Mouse (Mus musculus) heart, embryonic 15.5 days (tissue): ENCODE measurements at regions not wholly inside any gene's neighbourhood (a gene's known extent, or its start where the extent isn't known, plus 50 kb on each side); places are given as distances from the start of the nearest gene placed in this dataset.

Experiments
- ATAC-seq: fragments of 200-750 bp; cut with Nextera tagmentation; replicated peaks from 2 replicates; pipeline ENCODE4 v1.8.0; 2017; ENCODE audit warnings: low read depth, moderate TSS enrichment; ENCODE audit not compliant: insufficient number of reproducible peaks, insufficient read depth, low FRiP score
- H3K27ac ChIP-seq: fragments of 300-500 bp; sonication (generic); 2 replicates; pipeline ENCODE4 v1.5.1; 2015; ENCODE audit warnings: mild to moderate bottlenecking, inconsistent platforms
- H3K27me3 ChIP-seq: fragments of 300-500 bp; sonication (generic); 2 replicates; pipeline ENCODE4 v1.6.1; 2015; ENCODE audit warnings: inconsistent platforms
- H3K36me3 ChIP-seq: fragments of 300-500 bp; sonication (generic); 2 replicates; pipeline ENCODE4 v1.6.1; 2015; ENCODE audit warnings: mild to moderate bottlenecking, inconsistent platforms
- H3K4me1 ChIP-seq: fragments of 300-500 bp; sonication (generic); replicated peaks from 2 replicates; pipeline ENCODE4 v1.6.1; 2015; ENCODE audit warnings: inconsistent platforms
- H3K4me2 ChIP-seq: fragments of 300-500 bp; sonication (generic); 2 replicates; pipeline ENCODE4 v1.6.1; 2015; ENCODE audit warnings: inconsistent platforms, mild to moderate bottlenecking, moderate library complexity
- H3K4me3 ChIP-seq: fragments of 300-500 bp; sonication (generic); 2 replicates; pipeline ENCODE4 v1.5.1; 2015; ENCODE audit warnings: mild to moderate bottlenecking, inconsistent platforms
- H3K9ac ChIP-seq: fragments of 300-500 bp; sonication (generic); 2 replicates; pipeline ENCODE4 v1.6.1; 2015; ENCODE audit warnings: mild to moderate bottlenecking, inconsistent platforms
- H3K9me3 ChIP-seq: fragments of 300-500 bp; sonication (generic); replicated peaks from 2 replicates; pipeline ENCODE4 v1.6.1; 2016; ENCODE audit warnings: inconsistent platforms
- WGBS: fragments of 180-500 bp; shearing (Covaris S2); methylation state at CpG from one replicate; pipeline ENCODE4 v1.1.7; 2015; ENCODE audit warnings: mixed read lengths; 5-methylcytosine and 5-hydroxymethylcytosine counted together

DNA sequence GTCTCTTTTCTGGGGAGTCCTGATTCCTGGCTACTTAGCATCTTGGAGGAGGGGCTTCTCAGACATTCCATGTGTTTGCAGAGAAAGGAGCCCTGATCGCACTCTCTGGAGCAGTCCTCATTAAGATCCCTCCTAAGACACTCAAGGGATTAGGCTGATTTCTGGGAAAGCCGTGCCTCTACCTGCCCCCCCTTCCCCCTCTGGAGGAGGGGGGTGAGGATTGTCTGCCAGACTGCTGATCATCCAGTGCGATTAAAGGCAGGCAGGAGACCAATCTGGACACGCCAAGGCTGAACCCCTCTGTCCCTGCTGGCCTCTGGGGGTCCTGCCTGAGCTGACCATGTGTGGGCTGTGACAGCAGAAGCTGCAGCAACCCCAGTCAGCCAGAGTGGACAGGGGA, 65.4 kb downstream of the Vegfa start:
- H3K4me1 ChIP-seq: peaks cover 7% of the 10 kb centered on the region
- H3K27me3 ChIP-seq: 0 out of 2 replicates have a peak, but pooled peaks cover 6% of the 10 kb centered on the region
- H3K4me2 ChIP-seq: no peak overlapping the region
- WGBS: 46% methylated on average over 4 of the region's 4 CpGs
- ATAC-seq: no peak
- no peak overlapping the region for H3K4me3 ChIP-seq
- no peak overlapping the region for H3K9ac ChIP-seq
- H3K9me3 ChIP-seq: no peaks in the 10 kb centered on the region
- H3K27ac ChIP-seq: no peak overlapping the region
- no peaks in the 10 kb centered on the region for H3K36me3 ChIP-seq

DNA sequence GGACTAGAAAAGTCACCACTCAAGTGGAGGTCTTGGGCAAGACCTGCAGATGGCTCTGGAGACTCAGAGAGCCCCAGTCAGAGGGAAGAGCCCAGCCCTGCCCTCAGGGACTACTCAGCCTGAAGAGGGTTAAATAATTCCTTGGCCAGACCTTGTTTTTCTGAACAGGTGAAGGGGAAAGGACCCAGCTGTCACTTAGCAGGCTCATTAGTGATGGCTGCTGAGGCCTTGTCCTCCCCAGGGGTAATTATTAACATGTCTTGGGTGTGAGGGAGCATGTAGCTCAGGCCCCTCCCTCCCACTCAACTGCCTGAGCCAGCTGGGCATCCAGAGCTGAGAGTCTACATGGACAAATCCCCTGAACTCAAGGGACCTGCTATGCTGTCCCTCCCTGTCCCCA, 68.1 kb downstream of the Vegfa start:
- Histone ChIP-seq H3K27me3 (0 out of 2 replicates have a peak, but pooled peaks cover 6% of the 10 kb centered on the region), H3K4me1 (no peaks in the 10 kb centered on the region), H3K4me3 (no peak overlapping the region), H3K9ac (no peak overlapping the region), H3K27ac (no peak overlapping the region), H3K9me3 (no peaks in the 10 kb centered on the region), H3K4me2 (no peak overlapping the region), H3K36me3 (no peaks in the 10 kb centered on the region)
- ATAC-seq: no peak

DNA sequence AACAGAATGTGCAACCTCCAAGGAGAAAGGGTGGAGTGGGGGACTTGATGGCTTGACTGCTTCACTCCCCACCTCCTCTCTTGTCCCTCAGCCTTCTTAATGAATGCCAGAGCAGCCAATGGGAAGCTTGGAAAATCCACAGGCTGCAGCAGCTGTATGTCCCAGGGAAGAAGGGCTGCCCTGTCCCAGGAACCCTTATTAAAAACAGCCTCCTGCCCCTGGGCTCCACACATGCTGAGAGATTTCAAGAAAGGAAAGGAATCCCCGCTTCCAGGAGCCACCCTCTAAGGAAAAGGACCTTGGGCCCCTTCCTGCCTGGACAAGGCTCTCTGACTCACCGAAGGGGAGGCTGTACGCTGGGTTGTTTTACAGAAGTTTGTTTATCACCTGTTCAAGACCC, 68.8 kb downstream of the Vegfa start:
- H3K4me2 ChIP-seq: no peak overlapping the region
- 0 out of 2 replicates have a peak, but pooled peaks cover 6% of the 10 kb centered on the region for H3K27me3 ChIP-seq
- no peak overlapping the region for H3K27ac ChIP-seq
- H3K9me3 ChIP-seq: no peaks in the 10 kb centered on the region
- ATAC-seq: no peak
- H3K36me3 ChIP-seq: no peaks in the 10 kb centered on the region
- no peak overlapping the region for H3K9ac ChIP-seq
- WGBS: 64% methylated on average over 3 of the region's 3 CpGs
- H3K4me1 ChIP-seq: no peaks in the 10 kb centered on the region
- no peak overlapping the region for H3K4me3 ChIP-seq

DNA sequence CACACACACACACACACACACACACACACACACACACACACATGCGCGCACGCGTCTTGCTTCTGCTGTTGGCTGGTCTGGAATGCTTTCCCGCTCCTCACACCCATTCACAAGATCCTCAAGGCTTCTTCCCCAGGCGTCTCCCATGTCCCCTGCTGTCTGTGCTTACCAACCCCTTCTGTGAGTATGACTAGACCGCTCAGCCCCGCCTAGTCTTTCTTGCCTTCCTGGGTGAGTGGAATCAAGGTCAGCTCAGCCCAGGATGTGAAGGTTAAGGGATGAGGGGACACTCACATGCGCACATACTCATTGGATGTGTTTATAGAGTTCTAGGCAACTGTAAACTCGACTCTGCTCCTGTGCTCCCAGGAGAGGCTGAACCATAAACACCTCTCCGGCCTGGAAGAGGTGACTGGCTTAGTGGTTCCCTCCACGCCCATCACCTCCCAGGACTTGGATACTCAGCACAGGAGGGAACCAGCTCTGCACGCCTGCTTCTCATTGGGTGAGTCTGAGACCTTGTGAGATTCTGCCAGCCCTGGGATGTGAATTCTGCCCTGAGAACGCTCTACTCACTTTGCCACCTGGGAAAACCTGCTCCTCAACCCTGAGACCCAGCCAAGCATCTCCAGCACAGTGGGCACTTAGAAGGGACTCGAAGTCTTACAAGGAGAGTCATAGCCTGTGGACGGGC, 70.4 kb downstream of the Vegfa start:
- Histone ChIP-seq H3K9me3 (no peaks in the 10 kb centered on the region), H3K27me3 (0 out of 2 replicates have a peak, but pooled peaks cover 3% of the 10 kb centered on the region), H3K4me2 (no peak overlapping the region), H3K36me3 (no peaks in the 10 kb centered on the region), H3K4me1 (no peaks in the 10 kb centered on the region), H3K9ac (no peak overlapping the region), H3K27ac (no peak overlapping the region), H3K4me3 (no peak overlapping the region)
- WGBS: 80% methylated on average over 16 of the region's 16 CpGs
- no peak for ATAC-seq

DNA sequence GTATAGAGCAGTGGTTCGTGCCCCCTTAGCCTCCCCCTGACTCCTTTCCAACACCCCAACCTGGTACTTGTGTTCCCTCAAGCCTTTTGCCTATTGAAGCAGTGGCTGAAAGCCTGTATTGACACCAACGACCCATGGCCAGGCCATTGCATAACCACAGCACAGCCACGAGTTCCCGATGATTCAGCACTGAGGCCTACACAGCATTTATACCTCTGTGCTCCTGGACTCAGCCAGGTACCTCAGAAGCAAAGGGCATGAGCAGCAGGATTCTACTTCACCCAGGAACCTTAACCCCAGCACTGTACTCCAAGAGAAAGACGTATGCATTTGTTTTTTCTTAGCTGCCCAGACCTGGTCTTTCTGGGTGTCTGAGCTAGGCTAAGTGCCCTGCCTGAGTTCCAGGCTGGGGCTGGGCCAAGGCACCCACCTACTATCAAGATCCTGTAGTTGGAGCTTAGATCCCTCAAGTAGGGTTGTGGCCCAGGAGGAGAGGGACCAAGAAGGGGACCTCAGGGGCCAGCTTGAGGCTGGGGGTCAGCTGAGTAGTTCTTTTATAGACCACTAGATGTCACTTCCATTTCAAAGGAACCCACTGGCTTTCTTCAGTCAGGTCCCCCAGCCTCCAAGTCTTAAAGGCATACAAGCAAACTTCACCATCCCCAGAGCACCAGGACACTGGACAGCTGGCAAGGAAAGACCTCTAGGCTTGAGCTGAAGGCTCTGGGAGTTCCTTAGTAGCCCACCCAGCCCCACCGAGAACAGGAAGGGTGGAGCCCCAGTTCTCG, 73.9 kb downstream of the Vegfa start:
- H3K27me3 ChIP-seq: no peaks in the 10 kb centered on the region
- 0 out of 2 replicates have a peak, but pooled peaks cover 3% of the 10 kb centered on the region for H3K4me1 ChIP-seq
- H3K4me2 ChIP-seq: no peak overlapping the region
- WGBS: 69% methylated on average over 7 of the region's 7 CpGs
- H3K9me3 ChIP-seq: no peaks in the 10 kb centered on the region
- H3K27ac ChIP-seq: no peak overlapping the region
- no peaks in the 10 kb centered on the region for H3K36me3 ChIP-seq
- H3K4me3 ChIP-seq: no peak overlapping the region
- ATAC-seq: 0 out of 2 replicates have a peak, but pooled peaks have one; percentile 14
- H3K9ac ChIP-seq: no peak overlapping the region

DNA sequence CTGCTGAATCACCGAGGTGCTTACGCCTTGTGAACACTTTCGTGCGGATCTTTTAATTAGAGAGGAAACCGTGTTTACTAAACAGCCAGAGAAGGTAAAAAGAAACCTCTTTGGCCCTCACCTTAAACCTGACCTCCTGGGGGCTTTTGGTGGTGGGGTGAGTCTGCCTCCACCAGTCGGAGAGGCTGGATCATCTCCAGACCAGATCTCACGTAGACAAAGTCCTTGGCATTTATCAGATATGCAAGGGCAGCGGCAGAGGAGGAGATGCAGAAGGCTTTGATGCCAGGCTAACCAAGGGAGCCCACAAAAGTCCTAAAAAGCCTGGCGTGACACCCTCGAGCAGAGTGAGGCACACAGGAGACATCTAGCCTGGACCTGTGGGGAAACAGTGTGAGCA, 76.7 kb downstream of the Vegfa start:
- no peak overlapping the region for H3K4me2 ChIP-seq
- no peaks in the 10 kb centered on the region for H3K36me3 ChIP-seq
- no peaks in the 10 kb centered on the region for H3K27me3 ChIP-seq
- WGBS: 54% methylated on average over 10 of the region's 10 CpGs
- no peaks in the 10 kb centered on the region for H3K9me3 ChIP-seq
- no peak overlapping the region for H3K4me3 ChIP-seq
- H3K27ac ChIP-seq: no peak overlapping the region
- peaks cover 6% of the 10 kb centered on the region for H3K4me1 ChIP-seq
- H3K9ac ChIP-seq: no peak overlapping the region
- ATAC-seq: no peak

DNA sequence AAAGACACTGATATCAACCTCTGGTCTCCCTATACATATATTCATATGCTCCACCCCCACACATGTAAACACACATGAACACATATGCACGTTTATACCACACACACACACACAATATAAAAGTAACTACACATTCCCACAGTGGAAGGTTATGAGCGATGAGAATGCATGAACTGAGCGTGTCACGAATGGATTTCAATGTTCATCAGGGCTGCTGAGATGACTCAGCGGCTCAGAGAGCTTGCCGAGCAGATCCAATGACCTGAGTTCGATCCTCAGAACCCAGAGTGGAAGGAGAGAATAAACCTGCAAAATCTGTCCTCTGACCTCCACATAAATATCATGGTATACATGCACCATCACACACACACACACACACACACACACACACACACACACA, 77.3 kb downstream of the Vegfa start:
- no peak overlapping the region for H3K27ac ChIP-seq
- WGBS: 78% methylated on average over 7 of the region's 7 CpGs
- H3K36me3 ChIP-seq: no peaks in the 10 kb centered on the region
- H3K9me3 ChIP-seq: no peaks in the 10 kb centered on the region
- no peak overlapping the region for H3K4me2 ChIP-seq
- no peak overlapping the region for H3K4me3 ChIP-seq
- no peak for ATAC-seq
- H3K27me3 ChIP-seq: no peaks in the 10 kb centered on the region
- peaks cover 8% of the 10 kb centered on the region for H3K4me1 ChIP-seq
- H3K9ac ChIP-seq: no peak overlapping the region

DNA sequence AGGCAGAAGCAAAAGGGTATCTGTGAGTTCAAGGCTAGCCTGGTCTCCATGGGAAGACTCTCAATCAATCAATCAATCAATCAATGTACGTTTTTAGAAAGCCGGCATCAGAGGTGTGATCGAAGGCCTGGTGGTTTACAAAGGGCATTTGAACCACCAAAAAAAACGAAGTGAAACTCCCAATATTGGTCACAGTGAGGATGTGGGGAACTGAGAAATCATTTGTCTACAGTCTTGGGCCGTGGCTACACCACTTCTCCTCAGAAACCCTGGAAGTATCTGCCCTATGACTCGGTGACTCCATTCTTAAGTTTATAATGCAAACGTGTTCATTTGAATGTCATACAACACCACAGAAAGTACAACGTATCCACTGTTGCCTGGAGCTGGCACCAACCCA, 78.6 kb downstream of the Vegfa start:
- H3K27ac ChIP-seq: no peak overlapping the region
- H3K36me3 ChIP-seq: no peaks in the 10 kb centered on the region
- peaks cover 8% of the 10 kb centered on the region for H3K4me1 ChIP-seq
- H3K9ac ChIP-seq: no peak overlapping the region
- no peak for ATAC-seq
- H3K4me2 ChIP-seq: no peak overlapping the region
- no peaks in the 10 kb centered on the region for H3K9me3 ChIP-seq
- WGBS: 83% methylated on average over 8 of the region's 8 CpGs
- H3K4me3 ChIP-seq: no peak overlapping the region
- H3K27me3 ChIP-seq: no peaks in the 10 kb centered on the region

DNA sequence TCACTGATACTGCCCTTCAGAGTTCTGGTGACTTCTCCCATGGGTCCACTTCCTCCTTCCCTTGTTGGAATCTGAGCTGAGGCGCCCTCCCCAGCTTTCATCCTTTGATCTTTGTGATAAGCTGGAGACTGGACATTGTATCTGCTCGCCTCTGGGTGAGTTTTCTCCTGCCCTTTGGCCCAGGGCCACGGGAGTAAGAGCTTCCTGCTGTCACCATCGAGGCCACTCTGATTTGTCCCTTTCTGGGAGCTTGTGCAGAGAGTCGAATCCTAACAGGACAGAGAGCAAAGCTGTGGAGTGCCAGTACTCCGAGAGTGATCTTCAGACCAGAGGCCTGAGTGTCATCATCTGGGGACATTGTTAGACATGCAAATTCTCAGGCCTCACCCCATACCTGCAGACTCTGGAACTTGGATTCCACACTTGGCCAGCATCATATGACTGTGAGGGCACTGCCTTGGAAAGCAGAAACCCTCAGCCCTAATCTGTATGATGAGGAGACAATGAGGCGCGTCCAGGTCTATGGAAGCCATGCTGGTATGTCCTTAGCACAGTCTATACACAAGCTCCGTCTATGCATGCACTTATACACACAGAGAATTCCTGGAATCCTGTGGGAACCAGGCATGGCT, 81.5 kb downstream of the Vegfa start:
- Histone ChIP-seq H3K27me3 (no peaks in the 10 kb centered on the region), H3K4me1 (peaks cover 7% of the 10 kb centered on the region), H3K4me3 (no peak overlapping the region), H3K9ac (no peak overlapping the region), H3K36me3 (no peaks in the 10 kb centered on the region), H3K27ac (no peak overlapping the region), H3K9me3 (no peaks in the 10 kb centered on the region), H3K4me2 (no peak overlapping the region)
- no peak for ATAC-seq
- WGBS: 33% methylated on average over 9 of the region's 9 CpGs

DNA sequence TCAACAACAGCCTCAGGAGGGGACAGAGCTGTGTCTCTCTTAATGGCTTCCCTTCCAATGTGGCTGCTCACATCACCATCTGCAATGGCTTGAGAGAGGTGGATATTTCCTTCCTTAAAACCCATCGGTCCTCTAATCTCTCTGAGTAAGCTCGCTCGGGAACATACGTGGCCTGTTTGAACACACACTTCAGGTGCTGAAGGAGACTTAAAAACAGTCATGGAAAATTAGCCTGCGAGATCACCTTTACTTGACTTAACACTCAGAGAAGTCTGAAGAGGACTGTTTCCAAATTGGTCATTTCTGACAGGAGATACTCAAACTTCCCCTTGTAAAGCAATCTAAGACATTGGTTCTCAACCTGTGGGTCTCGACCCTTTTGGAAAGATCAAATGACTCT, 83.0 kb downstream of the Vegfa start:
- 80% methylated on average over 6 of the region's 6 CpGs for WGBS
- H3K4me2 ChIP-seq: no peak overlapping the region
- H3K36me3 ChIP-seq: no peaks in the 10 kb centered on the region
- H3K9ac ChIP-seq: no peak overlapping the region
- no peak for ATAC-seq
- H3K27ac ChIP-seq: no peak overlapping the region
- H3K9me3 ChIP-seq: no peaks in the 10 kb centered on the region
- no peak overlapping the region for H3K4me3 ChIP-seq
- peaks cover 4% of the 10 kb centered on the region for H3K4me1 ChIP-seq
- H3K27me3 ChIP-seq: no peaks in the 10 kb centered on the region

DNA sequence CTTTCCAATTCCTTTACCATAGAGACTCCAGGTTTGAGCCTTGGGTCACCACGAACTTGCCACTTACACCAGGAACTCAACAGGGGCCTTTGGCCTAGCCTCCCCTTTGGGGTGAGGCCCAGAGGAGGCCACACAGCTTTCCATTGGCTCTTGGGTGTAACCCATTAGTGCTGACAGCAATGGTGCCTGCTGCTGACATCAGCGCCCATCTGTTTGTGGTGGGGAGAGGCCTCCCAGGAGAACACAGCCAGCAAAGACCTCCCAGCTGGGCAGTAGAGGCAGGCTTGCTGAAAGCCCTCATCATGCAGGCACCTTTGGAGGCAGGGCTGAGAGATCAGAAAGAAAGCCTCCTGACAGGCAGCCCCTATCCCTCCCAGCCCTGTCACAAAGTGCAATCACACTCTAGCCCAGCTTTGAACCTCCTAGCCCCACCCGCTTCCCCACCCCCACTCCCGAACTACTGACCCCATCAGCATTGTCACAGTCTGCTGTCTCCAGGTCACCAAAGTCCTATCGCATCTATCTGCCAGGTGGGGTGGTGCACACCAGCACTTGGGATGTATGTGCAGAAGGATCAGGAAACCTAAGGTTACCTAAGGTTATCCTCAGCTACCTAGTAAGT, 83.7 kb downstream of the Vegfa start:
- H3K9ac ChIP-seq: no peak overlapping the region
- WGBS: 64% methylated on average over 5 of the region's 5 CpGs
- H3K27ac ChIP-seq: no peak overlapping the region
- ATAC-seq: no peak
- peaks cover 4% of the 10 kb centered on the region for H3K4me1 ChIP-seq
- H3K4me3 ChIP-seq: no peak overlapping the region
- no peak overlapping the region for H3K4me2 ChIP-seq
- no peaks in the 10 kb centered on the region for H3K36me3 ChIP-seq
- no peaks in the 10 kb centered on the region for H3K9me3 ChIP-seq
- no peaks in the 10 kb centered on the region for H3K27me3 ChIP-seq
